Mouse (Mus musculus) frontal cortex, postnatal 10 days (tissue): ENCODE measurements around the gene Slc52a3.

ENCODE experiments used
- DNase-seq, 2 experiments: peaks; one replicate each; pipeline ENCODE4 v3.0.0; 2022; ENCODE audit warnings: low spot score in 2 of 2, mixed read lengths in 1 of 2

Slc52a3 gene

DNA sequence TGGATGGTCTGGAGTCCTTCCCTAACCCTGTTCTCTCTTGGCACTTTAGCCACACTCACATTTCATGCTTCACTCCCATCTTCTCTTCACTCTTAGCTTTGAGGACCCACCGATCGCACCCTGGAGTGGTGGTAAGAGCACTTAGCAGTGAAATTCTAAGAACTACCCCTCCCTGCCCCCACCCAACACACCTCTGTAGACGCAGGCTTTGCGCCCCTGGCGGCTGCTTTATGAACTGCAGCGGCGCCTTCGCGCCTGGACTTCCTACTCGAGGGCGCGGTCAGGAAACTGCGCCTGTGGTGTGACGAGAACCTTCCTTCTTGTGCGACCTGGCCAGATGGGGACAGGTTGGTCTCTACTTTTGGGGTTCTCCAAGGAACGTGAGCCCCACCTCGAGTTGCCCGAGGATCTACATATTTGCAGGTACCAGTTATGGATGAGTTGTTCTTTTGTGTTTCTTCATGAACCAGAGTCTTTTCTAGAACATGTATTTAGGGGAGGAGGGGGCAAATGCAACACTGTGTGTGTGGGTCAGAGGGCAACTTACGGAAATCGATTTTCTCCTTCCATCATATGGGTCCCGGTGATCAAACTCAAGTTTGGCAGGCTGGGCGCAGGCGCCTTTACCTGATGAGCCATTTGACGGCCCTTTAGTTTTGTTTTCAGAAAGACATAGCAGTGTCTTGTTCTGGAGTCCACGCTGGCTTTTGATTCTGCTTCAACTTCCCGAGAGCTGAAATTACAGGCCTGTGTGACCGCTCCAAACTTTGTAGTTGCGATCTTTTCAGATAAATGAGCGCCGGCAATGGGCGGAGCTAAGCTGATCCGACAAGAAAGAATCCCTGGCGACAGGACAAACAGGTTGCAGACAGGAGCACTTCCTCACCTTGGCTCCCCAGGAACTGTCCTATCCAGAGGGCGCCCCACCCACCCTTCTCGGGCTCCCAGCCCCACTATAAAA, at the start of gene Slc52a3:
Gene Slc52a3 (plus strand): TSS at position 283 of the 961 bp plus-strand sequence.
- DNase-seq: peak; percentile 44 to 75

DNA sequence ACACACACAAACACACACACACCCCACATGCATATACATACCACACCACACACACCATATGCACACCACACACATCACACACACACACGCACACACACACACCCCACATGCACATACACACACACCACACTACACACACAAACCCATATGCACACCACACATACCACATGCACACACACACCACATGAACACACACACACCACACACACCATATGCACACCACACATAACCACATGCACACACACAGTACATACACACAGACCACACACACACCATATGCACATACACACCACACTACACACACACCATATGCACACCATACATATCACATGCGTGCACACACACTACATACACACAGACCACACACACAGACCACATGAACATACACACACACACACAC, 48.7 kb upstream of the Slc52a3 start:
- no peak for DNase-seq

DNA sequence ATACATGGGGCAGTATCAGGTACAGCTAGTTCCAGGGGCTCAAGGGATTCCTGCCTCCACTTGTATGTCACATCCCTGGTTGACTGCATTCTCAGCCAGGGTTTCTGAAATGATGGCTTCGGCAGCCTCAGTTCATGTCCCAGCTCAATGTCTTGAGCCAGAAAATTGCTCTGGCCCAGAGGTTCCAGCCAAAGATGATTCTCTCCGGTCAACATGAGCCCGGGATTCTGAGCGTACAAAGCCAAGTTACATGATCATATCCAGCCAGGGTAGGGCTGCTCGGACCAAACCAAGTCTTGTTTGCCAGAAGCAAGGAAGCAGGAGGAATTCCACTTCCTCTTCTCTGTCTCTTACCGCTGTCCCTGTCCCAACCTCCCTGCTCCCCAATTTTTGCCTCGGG, 48.0 kb upstream of the Slc52a3 start:
- no peak for DNase-seq

DNA sequence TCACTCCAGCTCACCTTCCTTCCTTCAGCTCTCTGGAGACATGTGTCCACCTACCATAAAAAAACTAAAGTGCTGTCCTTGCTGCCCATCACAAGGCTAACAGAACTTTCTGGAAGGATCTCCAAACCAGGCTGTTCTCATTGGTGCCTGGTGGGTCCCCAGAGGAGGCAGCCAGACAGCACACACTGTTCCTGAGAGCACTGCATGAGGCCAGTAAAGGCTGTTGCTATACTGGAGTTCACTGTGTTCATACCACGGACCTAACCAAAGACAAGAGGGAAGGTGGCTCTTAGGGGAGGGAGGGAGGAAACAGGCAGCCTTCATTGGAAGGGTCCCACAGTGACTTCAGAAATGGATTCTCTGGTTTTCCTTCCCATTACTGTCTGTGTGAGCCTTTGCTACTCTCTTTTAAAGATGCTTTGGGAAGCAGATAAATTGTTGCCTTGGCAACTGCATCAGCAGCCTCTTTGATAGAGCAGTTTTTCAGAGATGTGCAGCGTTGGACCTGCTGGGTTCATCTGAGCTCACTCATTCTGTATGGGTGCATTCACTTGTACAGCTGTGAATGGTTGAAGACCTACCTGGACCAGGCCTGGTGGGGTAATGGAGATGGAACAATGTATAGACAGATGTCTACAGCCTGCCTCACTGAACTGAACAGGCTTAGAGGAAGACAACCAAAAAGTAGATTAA, 47.1 kb upstream of the Slc52a3 start:
- no peak for DNase-seq

DNA sequence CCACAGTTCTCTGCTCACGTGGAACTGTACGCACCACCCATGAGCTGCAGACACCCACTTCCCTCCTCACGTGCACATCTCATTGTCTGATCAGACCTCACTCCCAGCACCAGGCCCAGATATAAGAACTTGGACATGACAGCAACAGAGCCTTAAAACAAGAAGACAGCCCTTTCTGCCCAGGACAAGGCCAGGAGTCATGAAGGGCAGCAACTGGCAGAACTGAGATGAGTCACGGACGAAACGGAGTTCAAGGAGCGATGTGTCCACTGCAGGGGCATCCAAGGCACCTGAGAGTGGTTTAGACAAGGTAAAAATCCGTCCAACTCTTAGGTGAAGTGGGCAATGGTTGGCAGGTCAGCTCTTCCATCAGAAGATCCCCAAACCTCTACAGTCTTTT, 42.6 kb upstream of the Slc52a3 start:
- no peak for DNase-seq

DNA sequence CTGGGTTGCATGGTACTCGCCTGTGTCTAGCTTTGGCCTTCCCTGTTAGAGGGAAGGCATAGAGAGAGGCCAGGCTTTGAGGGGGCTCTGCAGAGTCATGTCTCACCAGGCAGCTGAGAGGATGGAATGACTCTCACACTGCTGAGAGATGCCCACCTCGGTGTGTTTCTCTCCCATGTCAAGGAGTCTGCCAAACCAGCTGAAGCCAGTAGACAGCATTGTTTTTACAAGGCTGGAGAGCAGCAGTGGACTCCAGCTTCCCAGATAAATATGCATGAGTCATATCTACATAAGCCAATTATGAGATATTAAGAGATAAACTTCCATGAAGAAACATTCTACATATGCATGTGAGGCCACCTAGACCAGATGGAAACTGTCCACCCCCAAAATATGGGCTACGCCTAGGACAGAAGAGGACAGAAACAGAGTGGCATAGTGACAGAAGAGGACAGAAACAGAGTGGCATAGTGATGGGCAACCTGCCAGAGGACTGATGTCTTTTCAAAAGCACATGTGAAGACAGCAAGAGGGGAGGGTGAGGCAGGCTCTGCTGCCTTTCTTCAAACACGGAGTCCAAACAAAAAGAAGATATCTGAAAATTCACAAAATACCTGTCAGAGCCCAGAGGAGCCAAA, 39.7 kb upstream of the Slc52a3 start:
- DNase-seq: no peak

DNA sequence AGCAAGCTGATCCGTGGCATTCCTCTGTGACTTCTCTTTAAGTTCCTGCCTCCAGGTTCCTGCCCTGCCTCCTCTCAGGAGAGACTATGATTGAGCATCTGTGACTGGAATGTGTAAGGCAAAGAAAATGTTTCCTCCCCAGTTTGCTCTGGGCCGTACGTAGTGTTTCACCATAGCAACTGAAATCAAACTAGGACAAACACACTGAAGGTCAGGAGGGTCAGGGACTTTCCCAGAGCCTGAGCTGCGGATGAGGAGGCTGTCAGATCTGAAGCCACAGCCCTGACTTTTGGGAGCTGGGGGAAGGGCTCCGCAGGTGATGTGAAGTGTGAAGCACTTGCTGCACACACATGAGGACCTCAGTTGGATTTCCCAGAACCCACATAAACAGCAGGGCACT, 37.0 kb upstream of the Slc52a3 start:
- DNase-seq: no peak

DNA sequence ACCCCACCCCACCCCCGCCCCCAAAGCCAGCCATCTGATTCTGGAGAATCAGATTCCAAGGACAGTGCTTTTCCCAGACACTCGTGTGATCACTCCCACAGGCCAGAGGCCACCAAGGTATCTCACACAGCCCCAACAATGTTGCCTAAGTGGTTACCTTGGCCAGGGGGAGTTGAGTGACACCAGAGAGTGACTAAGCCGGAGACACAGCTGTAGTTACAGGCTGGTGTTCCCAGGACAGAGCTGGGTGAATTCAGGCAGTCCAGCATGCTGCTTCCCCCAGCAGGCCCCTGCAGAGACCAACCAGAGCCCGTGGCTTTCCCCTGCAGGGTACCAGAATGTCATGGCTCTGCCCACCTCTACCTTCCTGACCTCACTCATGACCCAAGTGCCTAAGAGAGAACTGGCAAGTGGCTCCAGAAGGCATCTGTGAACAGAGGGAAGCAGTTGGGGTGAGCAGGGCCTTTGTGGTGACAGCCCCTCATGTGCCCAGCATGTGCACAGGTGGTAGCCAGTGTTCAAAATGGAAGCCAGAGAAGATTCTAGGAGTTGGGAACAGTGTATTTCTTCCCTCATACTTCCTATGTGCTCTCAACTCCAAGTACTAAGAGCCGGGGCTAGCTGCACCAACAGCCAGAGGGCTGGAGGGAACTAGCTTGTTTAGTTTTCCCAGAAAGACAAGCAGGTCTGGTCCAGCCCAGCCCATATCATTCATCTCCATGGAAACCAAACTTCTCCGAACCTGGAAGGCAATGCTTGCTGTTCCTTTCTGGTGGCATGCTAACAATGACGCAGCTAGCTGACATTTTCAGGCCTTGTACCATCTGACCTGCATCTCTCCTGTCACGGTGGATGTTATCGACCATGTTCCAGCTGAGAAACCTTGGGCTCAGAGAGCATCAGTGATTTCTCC, 34.8 kb upstream of the Slc52a3 start:
- no peak for DNase-seq

DNA sequence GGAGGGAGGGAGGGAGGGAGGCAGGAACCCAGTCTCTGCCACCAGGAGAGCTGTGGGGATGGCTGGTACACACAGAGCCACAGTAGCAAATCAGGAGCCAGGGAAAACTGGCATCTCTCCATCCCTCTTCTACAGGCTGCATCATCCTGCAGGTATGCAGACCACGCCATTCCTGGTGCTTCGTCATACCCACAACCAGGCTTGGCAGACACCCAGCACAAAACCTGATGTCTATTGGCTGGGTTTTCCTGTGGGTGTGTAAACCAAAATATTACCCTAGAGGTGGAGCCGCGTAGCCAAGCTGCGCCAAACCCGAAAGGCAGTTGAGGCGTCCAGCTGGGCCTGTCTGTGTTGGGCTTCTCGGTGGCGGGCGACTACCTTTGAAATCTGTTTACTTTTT, 33.8 kb upstream of the Slc52a3 start:
- no peak for DNase-seq

DNA sequence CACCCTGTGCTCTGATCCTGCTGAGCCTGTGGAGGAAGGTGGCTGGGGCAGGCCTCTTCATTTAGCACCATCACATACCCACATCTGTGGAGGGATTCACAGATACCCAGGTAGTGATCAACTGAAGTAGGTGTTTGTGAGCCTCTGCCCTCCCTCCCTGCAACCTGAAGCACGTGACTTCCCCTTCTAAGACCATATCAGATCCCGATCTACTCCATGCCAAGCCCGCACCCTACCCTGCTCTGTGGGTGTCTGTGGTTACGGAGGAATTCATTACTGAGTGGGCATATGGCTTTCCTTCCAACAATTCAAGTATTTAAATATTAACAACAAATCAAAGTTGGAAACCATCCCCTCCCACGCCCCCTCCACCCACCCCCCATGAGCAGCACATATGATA, 33.0 kb upstream of the Slc52a3 start:
- DNase-seq: no peak

DNA sequence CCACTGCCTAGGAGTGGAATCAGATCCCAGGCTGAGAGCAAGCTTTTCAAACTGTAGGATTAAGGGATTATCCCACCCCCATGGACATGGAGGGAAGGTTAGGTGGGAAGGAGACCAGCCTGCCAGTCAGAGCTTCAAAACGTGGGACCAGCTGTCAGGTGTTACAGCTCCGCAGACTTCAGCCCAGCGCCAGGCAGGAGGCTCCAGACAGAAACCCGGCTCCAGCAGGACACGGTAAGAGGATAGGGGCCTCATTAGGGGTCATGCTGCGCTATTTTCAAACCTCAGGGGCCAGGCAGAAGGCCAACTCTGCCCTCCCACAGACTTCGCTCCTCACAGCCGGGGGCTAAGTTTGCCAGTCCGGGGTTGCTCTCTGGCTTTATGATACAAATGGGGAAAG, 32.3 kb upstream of the Slc52a3 start:
- DNase-seq: no peak

DNA sequence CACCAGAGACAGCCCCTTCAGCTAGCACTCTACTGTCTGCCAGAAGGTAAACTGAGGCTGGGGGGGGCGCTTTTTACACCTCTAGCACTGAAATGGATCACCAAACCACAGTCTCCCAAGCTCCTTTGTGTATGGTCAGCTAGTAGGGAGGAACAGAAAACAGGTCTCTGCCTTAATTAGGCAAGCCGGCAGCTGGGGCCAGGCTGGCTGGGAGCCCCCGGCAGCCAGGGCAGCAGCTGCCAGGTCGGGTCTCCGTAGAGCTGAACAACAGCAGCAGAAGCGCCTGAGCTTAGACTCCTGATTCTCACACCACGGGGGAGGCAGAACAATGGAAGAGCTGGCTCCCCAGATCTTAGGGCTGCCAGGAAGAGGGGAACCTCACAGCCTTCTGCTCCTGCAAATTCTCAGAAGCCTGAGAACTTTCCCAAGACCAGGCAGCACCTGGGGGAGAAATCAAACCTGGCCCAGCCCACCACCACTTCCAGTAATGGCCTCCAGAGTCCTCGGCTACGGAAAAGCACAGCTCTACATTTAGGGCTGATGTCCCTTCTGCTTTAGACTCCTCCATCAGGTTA, 29.0 kb upstream of the Slc52a3 start:
- no peak for DNase-seq

DNA sequence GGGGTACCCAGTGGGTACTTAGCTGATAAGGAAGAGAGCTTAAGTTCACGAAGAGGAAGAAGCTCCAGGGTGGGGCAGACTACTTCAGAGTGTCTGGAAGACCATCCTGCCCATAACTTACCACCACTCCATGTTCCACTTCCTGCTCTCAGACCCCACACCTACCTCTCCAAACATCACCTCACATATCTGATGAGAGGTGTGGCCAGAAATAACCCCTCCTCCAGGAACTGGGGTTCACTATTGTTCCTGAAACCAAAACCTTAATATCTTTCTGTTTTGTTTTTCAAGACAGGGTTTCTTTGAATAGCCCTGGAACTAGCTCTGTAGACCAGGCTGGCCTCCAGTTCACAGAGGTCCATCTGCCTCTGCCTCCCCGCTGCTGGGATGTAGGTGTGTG, 28.5 kb upstream of the Slc52a3 start:
- DNase-seq: no peak

DNA sequence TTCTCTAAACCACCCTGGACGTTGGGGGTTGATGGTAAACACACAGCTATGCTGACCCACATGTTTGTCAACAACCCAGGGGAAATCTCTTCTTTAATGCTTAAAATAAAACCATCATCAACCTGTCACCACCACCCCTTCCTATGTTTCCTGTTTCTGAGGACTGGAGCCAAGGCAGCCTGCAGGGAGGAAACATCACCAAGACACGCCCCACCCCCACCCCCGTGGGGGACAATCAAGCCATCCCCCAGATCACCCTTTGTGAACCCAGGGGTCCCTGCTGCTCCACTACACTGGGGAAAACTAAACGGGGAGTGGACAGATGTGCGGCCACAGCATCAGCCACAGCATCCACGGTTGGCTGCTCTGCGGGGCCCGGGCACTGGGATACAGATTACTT, 27.9 kb upstream of the Slc52a3 start:
- DNase-seq: no peak

DNA sequence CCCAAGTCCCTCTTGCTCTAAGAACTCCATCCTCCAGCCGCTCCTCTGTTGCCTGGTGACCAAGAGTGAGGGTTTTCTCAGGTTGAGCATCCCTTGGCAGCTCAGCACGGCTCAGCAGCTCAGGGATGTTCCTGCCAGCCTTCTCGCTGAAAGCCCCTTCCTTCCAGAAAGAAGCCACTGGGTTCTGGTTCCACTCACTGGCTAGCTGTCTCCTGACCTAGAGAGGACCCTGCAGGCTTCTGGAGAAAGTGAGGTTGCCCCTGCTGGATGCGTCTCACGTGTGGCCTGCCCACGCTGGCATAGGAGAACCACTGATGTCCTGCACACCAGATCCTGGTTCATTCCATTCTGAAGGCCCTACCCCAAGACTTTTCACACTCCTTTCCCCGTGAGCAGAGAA, 27.3 kb upstream of the Slc52a3 start:
- no peak for DNase-seq

DNA sequence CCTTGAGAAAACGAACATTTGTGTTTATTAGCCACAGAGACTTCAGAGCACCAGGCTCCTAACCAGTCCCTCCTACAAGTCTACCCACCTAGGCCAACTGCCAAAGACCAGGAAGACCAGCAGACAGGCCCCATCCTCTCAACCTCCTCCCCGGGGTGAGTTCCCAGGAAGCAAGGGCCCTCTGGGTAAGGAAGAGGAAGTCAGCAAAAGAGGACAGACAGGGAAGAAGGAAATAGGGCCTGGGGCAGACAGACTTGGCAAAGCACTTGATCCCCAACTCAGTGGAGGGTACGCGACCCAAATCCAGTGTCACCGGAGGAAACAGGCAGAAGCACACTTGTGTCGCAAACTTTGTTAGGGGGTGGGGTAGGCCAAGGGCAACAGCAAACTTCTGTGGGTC, 26.9 kb upstream of the Slc52a3 start:
- DNase-seq: no peak

DNA sequence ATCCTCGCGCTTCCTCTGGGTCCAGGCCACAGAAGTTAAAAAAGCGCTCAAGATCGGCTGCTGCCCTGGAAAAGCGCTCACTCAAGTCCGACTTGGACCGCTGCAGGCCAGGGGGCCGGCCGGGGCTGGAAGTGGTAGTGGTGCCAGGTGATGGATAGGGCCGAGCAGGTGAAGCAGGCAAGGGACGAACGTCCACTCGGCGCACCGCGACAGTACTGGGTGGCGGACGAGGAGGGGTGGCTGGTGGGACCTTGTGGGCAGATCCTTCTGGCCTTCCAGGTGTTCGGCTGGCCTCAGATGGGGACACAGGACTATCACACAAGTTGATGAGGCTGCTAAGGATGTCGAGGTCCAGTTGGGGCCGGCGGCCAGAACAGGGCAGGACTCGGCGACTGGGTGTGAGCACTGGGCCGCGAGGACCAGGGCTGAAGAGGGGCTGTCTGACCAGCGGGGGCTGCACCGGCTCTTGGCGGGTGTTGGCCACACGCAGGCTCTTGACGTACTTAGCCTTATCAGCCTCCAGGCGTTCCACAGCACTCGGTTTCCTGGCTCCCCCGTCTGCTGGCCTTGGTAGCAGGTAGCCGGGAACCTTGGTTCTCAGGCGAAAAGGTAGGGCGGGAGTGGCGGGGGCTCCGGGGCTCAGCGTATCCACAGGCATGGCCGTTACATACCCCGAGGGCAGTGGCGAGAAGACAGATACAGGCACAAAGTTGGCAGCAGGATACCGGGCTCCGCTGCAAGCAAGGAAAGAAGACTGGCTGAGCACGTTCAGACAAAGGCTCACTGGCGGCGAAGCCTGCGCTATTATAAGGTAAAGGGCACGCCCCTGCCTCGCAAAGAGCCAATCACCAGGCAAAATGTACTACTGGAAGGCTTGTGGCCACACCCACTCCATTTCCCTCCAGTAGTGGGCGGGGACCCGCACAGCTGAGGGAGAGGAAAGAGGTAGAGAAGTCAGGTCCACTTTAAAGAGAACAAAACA, 25.8 kb upstream of the Slc52a3 start:
- DNase-seq: peak; percentile 79 to 81

DNA sequence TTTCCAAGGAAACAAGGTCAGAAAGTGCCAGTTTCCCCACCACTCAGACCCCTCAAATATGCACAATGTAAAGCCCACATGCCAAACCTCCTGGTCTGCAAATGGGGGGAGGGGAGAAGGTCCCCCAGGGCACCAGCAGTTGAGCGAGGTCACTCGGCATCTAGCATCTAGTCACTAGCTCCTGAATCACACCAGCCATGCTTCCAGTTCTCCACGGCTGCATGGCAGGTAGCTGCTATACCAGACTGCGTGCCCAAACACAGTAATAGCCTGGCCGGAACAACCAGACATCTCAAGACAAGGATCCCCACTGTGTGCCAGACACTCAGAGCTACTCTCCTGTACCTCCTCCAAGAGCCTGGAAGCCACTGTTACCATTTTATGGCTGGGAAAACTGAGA, 24.6 kb upstream of the Slc52a3 start:
- DNase-seq: no peak

DNA sequence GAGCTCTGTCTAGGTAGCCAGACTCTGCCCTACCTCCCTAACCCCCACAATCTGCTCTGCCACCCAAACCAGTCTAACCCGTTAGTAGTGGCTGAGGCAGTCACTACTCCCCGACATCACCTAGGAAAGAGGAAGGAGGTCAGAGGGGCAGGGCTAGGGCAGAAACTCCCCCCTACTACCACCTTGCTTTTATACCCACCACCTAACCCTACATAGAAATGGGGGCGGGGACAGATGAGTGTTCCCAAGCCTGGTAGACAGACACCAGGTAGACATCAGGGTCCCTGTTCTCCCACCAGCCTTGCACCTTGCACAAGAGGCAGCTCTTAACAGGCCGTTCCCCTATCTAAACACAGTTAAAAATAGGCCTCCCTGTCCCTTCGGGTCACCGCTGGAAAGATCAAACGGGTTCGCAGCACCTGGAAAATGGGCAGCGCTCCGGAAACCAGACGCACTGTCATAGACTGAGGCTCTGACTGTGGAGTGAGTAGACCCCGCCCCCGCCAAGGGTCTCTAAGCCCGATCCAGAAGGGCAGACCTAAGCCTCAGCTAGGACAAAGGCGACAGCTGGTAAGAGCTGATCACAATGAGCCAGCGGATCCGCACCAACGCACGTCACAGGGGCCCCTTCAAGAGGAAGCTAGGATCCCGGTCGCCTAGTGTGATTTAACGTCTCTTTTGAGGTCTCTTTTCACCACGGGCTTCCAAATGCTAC, 23.3 kb upstream of the Slc52a3 start:
- no peak for DNase-seq
